Mouse (Mus musculus) embryonic fibroblast, embryonic 13.5 days (primary cell): Measurements from ENCODE around the gene Tie1.
"Not testable (repeated sequence)": the region's sequence is repeated elsewhere in the genome, so short reads cannot be mapped to it uniquely, and the experiment has no call there.

ENCODE experiments used
- CTCF ChIP-seq: IDR thresholded peaks from 2 replicates; pipeline ENCODE4 v1.5.1; 2011; ENCODE audit warnings: mild to moderate bottlenecking, control low read depth, low read length, moderate library complexity, borderline replicate concordance; ENCODE audit not compliant: insufficient read depth
- POLR2A ChIP-seq: IDR thresholded peaks from 2 replicates; pipeline ENCODE4 v1.6.1; 2011; ENCODE audit warnings: low read depth, mild to moderate bottlenecking, control low read depth, low read length, moderate library complexity

DNA sequence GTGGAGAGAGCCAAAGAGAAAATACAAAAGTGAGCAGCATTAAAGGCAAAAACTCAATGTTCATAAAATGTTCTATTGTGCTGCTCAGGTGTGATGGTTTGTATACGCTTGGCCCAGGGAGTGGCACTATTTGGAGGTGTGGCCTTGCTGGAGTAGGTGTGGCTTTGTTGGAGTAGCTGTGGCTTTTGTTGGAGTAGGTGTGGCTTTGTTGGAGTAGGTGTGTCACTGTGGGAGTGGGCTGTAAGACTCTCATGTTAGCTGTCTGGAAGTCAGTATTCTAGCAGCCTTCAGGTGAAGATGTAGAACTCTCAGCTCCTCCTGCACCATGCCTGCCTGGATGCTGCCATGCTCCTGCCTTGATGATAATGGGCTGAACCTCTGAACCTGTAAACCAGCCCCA is 17.3 kb upstream of the Tie1 start:
- TF ChIP-seq CTCF, POLR2A: not testable (repeated sequence)
